Mouse (Mus musculus): Measurements from ENCODE around the gene Nrxn2.

Gene Nrxn2

DNA sequence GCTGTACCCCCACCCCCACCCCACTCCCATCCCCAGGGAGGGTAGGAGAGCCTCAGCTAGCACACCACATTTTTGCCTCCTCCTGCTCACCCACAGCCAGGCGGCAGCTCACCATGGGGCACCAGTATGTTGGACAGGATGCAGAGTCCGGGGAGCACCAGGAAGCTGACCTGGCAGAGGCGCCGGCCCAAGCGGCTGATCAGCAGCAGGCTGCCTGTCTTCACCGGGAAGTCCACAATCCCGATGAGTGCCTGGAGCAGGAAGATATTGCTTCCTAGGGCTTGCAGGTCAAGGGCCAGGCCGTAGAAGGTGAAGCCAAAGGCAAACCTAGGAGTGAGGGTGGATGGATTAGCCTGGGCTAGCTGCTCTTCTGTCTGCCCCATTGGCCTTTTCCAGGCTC lies 119.0 kb downstream of the Nrxn2 start:
- DNase-seq (ENCODE audit: extremely low spot score, low read depth, low spot score) = no peak

DNA sequence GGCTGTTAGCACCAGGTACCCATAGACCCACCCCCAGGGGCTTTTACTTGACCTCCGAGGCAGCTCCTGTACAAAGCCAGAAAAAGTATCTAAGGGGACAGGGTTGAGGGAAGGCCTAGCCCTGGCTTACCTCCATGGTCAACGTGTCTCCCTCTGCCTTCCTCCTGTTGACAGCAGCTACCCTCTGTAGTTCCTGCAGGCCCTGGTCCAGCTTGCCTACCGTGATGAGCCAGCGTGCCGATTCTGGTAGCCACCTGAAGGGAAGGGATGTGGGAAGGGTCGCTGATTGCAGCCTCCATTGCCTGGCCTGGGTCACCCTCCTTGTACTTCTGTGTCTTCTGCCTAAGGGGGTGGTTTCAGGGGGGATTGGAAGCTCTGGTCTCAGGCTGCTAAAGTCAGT lies 120.0 kb downstream of the Nrxn2 start:
- no peak for DNase-seq (ENCODE audit: extremely low spot score, low read depth, low spot score)

DNA sequence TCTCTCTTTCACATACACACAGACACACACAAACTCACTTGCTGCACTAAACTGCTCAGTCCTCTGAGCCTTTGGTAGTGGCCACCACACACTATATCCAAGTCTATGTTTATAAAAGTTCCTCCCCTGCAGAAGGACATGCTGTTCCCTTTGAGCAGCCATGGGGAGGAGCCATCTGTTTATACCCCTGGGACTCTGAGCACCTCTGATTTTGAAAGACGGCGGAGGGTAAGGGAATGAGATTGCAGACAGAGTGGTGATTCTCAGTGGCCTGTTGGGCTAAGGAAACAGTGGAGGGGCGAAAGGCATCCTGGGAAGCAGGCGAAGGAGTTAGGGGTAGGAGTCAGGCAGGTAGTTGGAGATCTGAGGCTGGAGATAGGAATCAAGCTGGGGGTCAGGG lies 121.1 kb downstream of the Nrxn2 start:
- DNase-seq (ENCODE audit: extremely low spot score, low read depth, low spot score) = no peak

DNA sequence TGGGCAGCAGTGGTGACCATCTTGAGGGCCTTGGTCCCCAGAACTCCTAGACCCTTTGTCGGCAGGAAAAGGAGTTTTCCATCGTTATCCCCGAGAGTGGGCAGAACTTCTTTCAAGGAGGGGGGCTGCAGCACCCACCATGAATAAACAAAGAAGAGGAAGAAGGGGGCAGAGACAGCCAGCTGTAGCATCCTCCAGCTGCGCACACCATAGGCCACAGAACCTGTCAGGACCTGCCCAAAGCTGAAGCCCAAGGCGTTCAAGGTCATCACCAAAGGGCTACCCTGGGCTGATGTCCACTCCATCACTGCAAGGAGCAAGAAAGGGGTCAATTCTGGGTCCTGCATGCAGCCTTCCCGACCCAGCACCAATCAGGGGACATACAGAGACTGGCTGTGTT lies 121.7 kb downstream of the Nrxn2 start:
- DNase-seq (ENCODE audit: extremely low spot score, low read depth, low spot score) = no peak

DNA sequence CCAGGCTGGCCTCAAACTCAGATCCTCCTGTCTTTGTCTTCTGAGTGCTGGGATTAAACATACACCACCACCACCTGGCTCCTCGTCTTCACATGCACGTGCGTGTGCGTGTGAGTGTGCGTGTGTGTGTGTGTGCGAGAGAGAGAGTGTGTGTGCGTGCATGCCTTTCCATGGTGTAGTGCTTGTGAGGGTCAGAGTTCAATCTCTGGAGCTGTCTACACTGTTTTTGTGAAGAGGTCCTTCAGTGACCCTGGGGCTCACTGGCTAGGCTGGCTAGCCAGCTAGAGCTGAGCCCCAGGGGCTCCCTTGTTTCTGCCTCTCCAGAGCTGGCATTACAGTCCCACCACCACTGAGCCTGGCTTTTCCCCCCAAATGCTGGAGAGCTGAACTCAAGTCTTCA lies 123.0 kb downstream of the Nrxn2 start:
- DNase-seq (ENCODE audit: extremely low spot score, low read depth, low spot score) = no peak

DNA sequence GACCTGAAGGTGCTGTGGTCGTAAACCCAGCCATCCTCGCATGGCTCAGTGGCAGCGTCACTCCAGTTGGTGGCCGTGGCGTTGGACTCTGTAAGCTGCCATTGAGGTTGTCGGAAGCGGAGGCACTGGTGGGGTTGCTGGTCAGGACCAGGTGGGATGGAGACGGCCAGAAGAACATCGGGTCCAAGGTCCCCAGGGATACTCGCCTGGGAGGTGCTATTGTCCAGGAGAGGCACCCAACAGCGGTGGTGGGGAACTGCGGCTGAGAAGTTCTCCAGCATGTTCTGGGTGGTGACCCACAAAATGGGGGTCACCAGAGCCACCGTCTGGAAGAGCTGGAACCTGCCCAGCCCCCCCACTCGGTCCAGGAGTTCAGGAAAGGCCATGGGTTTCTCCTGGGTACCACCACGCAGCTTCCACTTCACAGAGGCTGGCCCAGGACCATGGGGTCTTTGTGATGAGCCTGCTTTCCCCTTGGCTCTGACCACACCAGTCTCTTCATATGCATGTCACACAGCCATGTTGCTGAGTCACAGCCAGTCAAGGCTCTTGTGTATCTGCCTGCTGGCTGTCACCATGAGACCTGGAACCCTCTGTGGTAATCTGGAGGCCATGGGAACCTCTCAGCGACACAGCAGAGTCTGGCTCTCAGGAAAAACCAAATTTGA lies 124.0 kb downstream of the Nrxn2 start, which contains the start of gene Slc22a12:
Gene Slc22a12 (minus strand): TSS at position 666 of the 668 bp plus-strand sequence.
- no peak for DNase-seq (ENCODE audit: extremely low spot score, low read depth, low spot score)

DNA sequence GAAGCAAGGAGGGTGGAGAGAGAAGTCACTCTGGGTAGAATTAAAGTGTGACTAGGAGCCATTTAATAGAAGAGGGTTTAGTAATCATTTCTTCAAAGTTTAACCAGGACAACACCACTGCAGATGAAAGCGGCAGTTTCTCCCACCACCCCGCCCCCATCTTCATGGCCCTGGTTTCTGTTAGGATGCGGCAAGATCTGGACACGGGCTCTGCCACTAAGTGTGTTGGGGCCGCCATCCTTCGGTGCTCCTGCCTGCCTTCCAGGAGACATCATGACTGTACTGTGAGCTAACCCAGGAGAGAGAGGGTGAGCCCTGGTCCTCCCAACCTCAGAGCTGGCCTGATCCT lies 124.5 kb downstream of the Nrxn2 start:
- no peak for DNase-seq (ENCODE audit: extremely low spot score, low read depth, low spot score)

DNA sequence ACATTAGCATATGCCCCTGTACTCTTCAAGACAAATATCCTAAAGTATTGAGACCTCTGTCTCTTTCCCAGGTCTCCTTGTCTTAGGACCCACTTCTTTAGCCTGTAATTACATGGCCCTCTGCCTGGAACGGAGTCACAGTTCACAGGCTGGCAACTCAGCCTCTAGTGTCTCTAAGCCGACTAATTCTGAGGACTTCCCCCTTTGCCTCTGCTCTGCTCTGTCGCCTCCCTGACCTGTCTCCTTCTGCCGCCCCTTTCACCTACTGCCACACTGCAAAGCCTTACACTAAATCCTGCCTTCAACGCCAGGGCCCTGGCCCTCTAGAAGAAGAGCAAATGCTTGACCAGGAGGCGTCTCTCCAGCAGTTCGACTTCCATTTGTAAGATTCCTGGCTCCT lies 125.0 kb downstream of the Nrxn2 start:
- DNase-seq (ENCODE audit: extremely low spot score, low read depth, low spot score) = no peak

DNA sequence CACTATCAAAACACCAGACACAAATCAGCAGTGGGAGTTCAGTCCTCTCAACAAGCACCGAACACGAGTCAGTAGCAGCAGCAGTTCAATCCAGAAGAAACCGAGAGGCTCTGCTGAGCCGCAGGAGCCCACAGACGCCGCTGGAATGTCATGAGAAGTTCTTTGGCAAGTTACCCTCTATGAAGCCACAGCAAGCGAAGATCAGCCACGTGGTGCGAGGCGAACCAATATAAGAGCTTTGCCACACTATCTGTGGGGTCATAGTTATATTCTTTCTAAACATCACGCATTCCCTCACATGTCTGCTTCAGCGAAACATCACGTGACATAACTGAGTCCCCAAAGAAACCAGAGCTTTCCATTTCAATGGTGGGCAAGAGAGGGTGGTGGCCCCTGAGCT lies 126.2 kb downstream of the Nrxn2 start:
- no peak for DNase-seq (ENCODE audit: extremely low spot score, low read depth, low spot score)

DNA sequence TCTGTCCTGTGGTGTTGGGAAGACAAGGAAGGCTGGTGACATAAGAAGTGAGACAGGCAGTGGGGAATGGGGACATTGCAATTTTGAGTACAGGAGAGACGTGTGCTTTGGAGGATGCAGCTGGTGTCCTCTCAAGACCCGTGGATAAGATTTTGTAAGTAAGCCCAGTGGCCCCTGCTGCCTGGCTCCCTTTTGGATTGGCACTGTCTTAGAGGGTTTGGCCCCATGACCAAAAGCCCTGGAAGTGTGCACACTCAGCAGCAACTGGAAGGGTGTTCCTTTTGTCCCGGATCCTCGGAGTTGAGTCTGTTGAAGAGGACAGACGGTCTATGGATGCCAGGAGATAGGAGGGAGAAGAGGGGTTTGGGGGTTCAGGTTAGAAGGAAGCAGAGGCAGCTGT lies 127.0 kb downstream of the Nrxn2 start:
- no peak for DNase-seq (ENCODE audit: extremely low spot score, low read depth, low spot score)

DNA sequence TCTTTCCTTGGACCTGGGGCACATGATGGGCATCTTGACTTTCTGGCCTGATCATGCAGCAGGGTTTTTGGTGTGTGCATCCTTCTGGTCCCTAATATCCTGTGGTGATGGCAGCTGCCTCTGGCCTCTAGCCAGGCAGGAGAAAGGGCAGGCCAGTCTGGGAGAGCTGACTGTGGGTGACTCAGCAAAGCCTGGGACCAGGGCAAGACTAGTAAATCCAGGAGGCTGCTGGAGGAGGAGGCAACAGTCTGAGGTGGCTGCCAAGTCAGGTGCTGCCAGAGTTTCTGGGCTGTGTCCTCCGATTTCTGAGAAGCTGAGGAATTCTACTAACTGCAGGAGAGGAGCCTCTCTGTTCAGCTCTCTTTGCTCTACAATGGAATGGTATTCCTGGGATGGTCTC lies 127.6 kb downstream of the Nrxn2 start:
- no peak for DNase-seq (ENCODE audit: extremely low spot score, low read depth, low spot score)

DNA sequence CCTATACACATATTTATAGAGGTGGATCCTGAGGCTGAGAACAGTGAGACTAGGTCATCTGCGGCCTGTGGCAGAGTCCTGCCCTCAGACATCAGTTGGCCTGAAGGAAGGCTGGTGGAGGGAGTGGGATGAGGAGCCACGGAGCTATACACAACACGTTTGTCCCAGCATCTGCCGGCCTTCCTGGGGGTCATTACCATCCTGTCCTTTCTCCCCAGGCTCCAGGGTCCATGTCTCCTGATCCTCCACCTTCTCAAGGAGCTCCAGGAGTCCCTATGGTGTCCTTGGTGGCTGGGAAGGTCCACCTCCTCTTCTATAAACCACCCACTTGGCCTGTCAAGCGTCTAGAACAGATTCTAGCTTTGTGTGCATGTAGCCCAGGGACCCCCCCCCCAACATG lies 129.3 kb downstream of the Nrxn2 start:
- DNase-seq (ENCODE audit: extremely low spot score, low read depth, low spot score) = no peak

DNA sequence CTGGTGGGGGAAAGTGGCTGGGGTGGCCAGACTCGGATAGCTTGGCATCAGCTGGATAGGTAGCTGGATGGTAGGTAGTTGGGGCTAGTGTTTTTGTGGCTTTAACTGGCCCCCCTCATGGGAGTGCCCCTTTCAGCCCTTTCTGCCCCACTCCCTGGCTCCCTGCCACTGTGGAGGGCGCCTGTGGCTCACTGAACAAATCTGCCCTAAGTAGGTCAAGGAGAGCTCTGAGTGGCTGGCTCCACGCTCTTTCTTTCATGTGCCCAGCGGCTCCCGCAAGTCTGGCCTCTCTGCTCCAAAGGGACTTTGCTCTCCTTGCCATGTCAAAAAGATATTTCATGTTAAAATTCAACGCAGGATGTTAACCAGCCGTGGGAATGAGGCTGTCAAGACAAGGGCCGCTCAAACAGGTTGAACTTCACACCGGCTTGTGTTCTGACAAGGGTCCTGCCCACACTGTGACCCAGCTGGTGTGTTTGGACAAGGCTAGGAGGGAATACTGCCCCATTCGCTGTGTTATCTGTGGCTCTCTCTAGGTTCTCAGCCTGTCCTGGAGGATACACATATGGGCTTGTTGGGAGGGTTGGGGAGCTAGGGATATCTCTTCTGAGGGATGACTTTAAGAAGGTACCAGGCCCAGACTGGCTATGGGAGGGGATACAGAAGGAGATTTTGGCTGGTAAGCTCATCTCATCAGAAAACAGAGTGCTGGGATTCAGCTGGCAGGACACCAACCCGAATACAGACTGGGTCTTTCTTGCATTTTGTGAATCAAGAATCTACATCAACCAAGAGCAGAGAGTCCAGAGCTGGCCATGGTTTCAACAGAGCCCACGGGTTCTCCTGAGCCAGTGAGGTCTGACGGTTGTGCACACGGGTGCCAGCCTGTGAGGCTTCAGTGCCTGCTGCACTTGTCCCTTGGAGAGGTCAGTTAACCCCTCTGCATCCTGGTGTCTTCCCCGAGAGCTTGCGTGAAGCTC lies 130.2 kb downstream of the Nrxn2 start:
- no peak for DNase-seq (ENCODE audit: extremely low spot score, low read depth, low spot score)

DNA sequence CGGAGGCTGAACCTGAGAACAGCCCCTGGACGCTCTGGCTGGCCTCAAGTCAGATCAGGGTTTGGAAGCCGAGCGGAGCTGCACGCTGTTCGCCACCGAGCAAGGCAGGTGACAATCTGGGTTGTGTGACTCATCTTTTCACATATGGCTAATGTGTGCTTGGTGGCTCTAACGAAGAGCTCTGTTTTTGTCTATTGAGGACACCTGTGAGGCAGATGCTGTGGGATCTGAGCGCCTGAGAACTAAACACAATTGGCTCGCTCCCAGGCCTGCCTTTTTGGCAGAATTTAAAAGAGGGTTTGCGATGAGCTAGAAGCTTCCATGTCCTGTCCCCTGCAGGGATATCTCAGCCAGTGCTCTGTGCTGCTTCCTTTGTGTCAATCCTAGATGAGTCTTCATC lies 131.0 kb downstream of the Nrxn2 start:
- DNase-seq (ENCODE audit: extremely low spot score, low read depth, low spot score) = no peak

DNA sequence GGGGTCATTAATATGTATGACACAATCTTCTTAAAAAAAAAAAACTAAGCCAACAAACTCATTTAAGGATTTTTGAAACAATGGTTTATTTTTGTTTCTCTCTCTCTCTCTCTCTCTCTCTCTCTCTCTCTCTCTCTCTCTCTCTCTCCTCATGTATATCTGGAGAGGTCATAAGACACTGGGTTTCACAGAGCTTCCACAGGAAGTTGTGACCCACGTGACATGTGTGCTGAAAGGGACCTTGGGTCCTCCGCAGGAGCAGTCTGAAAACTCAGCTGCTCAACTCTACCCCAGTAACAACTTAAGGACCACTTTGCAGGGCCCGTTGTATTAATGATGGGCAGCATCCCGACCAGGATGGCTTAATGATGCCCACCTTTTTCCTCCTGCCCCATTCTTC lies 132.7 kb downstream of the Nrxn2 start:
- no peak for DNase-seq (ENCODE audit: extremely low spot score, low read depth, low spot score)

DNA sequence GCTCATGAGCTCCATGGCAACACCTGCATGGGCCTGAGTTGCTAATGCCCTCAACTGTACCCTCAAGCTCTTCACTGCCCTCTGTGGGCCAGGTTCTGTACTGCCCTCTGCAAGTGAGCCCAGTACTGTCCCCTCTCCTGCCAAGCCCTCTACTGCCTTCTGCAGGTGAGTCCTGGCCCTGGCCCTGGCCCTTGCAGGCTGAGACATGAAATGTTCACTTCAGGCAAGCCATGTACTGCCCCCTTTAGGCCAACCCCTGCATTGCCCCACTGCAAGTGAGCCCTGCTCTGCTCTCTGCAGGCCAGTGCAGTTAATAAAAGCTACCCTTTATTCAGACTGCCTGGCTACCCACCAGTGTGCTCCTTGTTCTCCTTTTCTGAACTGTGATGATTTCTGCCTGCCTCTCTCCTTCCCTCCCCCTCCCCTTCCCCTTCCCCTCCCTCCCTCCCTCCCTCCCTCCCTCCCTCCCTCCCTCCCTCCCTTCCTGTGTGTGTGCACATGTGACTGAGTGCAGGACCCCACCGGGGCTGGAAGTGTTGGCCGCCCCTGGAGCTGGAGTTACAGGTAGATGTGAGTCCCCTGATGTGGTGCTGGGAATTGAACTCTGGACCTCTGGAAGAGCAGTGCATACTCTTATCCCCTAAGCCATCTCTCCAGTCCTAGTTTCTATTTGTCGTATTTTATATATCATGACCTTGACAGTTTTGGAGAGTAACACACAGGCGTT lies 133.9 kb downstream of the Nrxn2 start:
- DNase-seq (ENCODE audit: extremely low spot score, low read depth, low spot score) = no peak

DNA sequence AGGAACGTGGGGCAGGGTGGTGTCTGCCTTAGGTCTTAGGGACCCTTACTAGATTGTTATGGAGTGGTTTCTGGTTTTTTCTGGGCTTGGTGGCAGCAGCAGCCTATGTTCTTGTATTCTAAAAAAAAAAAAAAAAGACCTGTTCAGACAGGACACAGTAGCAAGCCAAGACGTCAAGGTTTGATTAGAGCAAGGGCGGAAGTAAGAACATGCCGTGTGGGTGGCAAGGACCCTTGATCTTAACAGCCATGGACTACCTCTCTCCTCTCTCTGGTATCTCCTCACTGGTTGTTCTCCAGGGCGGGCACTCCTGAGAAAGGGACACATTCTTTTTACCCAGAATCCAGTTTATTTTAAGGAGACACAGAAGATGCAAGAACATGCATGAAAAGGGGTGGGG lies 134.6 kb downstream of the Nrxn2 start:
- DNase-seq (ENCODE audit: extremely low spot score, low read depth, low spot score) = no peak

DNA sequence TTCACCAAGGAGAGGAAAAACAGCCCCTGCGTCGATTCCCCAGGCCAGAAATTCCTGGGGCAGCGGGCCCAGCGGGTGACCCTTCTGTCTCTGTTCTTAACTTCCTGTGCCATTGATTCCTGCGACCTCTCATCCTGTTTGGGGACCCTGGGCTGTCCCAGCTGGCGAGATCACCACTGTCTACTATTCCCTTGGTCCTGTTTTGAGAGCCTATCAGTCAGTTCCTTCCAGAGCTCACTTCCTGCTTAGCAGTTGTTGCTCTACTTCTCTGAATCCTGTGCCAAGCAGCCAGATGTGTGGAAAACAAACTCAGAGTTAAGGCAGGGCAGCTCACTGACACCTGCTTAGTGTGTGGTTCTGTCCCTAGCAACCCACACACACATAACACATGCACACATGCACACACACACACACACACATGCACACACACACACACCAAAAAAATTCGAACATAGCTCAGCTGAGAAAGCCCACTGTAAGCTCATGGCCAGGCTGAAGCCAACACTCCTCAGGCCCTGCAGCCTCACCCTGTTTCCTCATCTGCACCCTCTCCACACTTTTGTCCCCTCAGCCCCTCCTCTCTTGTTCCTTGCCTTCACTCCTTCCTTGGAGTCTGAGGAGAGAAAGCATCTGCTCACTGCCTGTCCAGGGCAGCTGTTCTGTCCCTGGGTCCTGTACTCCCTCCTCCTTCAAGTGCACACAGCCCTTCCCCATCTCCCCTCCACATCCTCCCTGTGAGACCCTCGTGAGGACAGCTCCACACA lies 135.5 kb downstream of the Nrxn2 start:
- no peak for DNase-seq (ENCODE audit: extremely low spot score, low read depth, low spot score)

DNA sequence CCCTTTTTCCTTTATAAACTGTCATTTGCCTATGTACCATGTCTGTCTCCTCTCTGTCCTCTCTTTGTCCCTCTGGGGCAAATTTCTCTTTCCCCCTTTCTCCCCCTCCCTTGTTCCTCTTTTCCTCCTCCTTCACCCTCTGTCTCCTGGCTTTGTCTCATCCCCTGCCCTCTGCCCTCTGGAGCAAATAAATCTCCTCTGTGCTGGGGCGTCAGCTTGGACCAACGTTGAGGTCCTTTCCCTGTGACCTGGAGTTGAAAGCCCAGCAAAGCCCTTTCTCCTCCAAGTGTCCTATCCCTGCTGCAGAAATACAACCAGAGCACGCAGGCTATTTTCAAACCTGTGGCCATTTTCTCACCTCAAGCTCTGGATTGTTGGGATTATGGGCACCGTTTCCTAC lies 141.0 kb downstream of the Nrxn2 start:
- DNase-seq (ENCODE audit: extremely low spot score, low read depth, low spot score) = no peak

DNA sequence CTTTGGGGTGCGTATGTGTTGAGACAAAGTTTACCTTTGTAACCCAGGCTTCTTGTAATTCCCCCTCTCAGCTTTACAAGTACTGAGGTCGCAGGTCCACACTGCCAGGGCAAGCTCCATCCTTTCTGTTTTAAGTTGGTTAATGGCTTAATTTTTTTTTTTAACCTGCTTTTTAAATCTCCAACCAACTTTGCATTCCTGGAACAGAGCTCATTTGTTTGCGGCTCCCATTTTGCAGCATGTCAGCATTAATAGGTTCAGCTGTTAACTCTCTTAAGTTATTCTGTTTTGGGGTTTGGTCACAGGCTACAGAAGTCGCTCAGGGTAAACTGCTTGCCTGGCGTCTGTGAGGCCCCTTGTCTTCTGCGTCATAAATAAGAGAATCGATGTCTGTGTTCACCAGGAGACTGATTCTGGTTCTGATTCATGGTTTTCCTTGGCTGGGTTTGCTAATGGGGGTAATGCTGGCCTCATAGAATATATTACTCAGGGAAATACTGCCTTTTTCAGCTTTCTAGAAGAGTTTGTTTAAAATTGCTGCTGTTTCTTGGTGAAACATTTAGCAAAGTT lies 141.8 kb downstream of the Nrxn2 start:
- no peak for DNase-seq (ENCODE audit: extremely low spot score, low read depth, low spot score)

DNA sequence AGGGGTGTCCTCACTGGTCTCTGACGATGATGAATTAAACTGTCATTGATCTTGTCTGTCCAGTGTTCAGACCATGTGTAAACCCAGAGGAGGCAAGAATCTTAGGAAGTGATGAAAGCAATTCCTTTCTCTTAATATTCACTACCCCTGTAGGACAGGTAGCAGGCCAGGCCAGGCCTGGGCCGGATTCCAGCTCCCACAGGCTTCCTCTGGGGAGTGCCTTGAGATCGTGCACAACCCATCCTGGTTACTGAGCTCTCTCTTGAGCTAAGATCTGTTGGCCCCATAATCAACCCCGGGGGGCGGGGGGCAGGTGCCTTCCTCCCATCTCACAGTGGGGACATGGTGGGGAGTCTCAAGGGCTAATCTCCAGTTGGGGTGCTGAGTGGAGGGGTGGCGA lies 146.6 kb downstream of the Nrxn2 start:
- DNase-seq (ENCODE audit: extremely low spot score, low read depth, low spot score) = no peak

All from hindlimb bud, embryonic 11.5 days (tissue).